Mouse (Mus musculus) liver, adult 2 months (tissue): ENCODE data around the gene Dock3. TPM values are rescaled to one million over a fixed set of nuclear protein-coding genes. Genes with fewer than 3 reads are reported as not detected.

Experiments used
- DNase-seq: peaks from one replicate; pipeline ENCODE4 v3.0.0-alpha.2; 2011; ENCODE audit warnings: low read depth, low spot score; ENCODE audit errors: extremely low read depth
- H3K27ac ChIP-seq: fragments of 200-500 bp; replicated peaks from 2 replicates; pipeline ENCODE4 v1.5.1; 2012; ENCODE audit warnings: low read depth, mild to moderate bottlenecking, control low read depth, inconsistent platforms, low read length; ENCODE audit not compliant: insufficient read depth
- H3K27me3 ChIP-seq: fragments of 200-500 bp; 2 replicates; pipeline ENCODE4 v1.6.1; 2012; ENCODE audit warnings: mild to moderate bottlenecking, moderate library complexity, low read length, inconsistent platforms; ENCODE audit not compliant: control insufficient read depth, insufficient read depth
- H3K36me3 ChIP-seq: fragments of 200-500 bp; 2 replicates; pipeline ENCODE4 v1.6.1; 2012; ENCODE audit warnings: low read length, inconsistent platforms; ENCODE audit not compliant: control insufficient read depth, insufficient read depth
- H3K4me1 ChIP-seq: fragments of 200-500 bp; 2 replicates; pipeline ENCODE4 v1.6.1; 2011; ENCODE audit warnings: low read length; ENCODE audit not compliant: control insufficient read depth, insufficient read depth
- H3K4me3 ChIP-seq: fragments of 200-500 bp; 2 replicates; pipeline ENCODE4 v1.5.1; 2011; ENCODE audit warnings: low read depth, mild to moderate bottlenecking, control low read depth, low read length, moderate library complexity; ENCODE audit not compliant: insufficient read depth
- H3K79me2 ChIP-seq: fragments of 200-500 bp; 2 replicates; pipeline ENCODE4 v1.6.1; 2012; ENCODE audit warnings: inconsistent platforms, mild to moderate bottlenecking, low read length, moderate library complexity; ENCODE audit not compliant: control insufficient read depth, insufficient read depth
- H3K9ac ChIP-seq: fragments of 200-500 bp; 2 replicates; pipeline ENCODE4 v1.6.1; 2012; ENCODE audit warnings: low read depth, mild to moderate bottlenecking, control low read depth, inconsistent platforms, low read length
- CTCF ChIP-seq: fragments of 200-500 bp; IDR thresholded peaks from 2 replicates; pipeline ENCODE4 v1.5.1; 2011; ENCODE audit warnings: low read depth, low read length, control low read depth
- POLR2A ChIP-seq: fragments of 200-500 bp; IDR thresholded peaks from 2 replicates; pipeline ENCODE4 v1.6.1; 2011; ENCODE audit warnings: low read length, control low read depth; ENCODE audit not compliant: insufficient read depth; ENCODE audit errors: extremely low read depth
- WGBS: fragments of 180-500 bp; shearing (Covaris S2); methylation state at CpG from one replicate; pipeline ENCODE4 v1.1.7; 2018; 5-methylcytosine and 5-hydroxymethylcytosine counted together
- polyA plus RNA-seq: library from polyadenylated mRNA; depleted of rRNA; stranded (reverse); fragments of >200 nt; gene quantifications from 2 replicates; pipeline ENCODE4 v1.2.3, GENCODE M21; 2012; rRNA removed
- total RNA-seq: library from RNA; depleted of rRNA; stranded (reverse); fragments of >200 nt; gene quantifications from 2 replicates; pipeline ENCODE4 v1.2.3, GENCODE M21; 2014; rRNA removed

Dock3 gene
- 0.20 TPM in 1 of 2 replicates, not detected in the other for total RNA-seq
- polyA plus RNA-seq: not detected in 2 replicates

- no peak for DNase-seq
- peak within 1 kb of the TSS; percentile 73 for H3K4me3 ChIP-seq
- TF ChIP-seq CTCF: no peak
- TF ChIP-seq POLR2A: no peak
- no peak within 1 kb of the TSS for H3K27ac ChIP-seq
- H3K9ac ChIP-seq: peak within 1 kb of the TSS; percentile 55
- WGBS: 1% methylated on average over 84 of the region's 87 CpGs
- H3K36me3 ChIP-seq: no peaks in the 10 kb centered on the region
- no peaks in the 10 kb centered on the region for H3K4me1 ChIP-seq
- peaks cover 21% of the 10 kb centered on the region for H3K27me3 ChIP-seq
- H3K79me2 ChIP-seq: no peaks in the 10 kb centered on the region
Measured at GRCm38 (mm10) chr9:107231539-107232139, at the start of gene Dock3. Dock3 (minus strand) TSS chr9:107231909.

GRCm38 (mm10) chr9:107280322-107281027 lies 48.8 kb upstream of the Dock3 start:
- H3K4me1 ChIP-seq: peaks cover 2% of the 10 kb centered on the region; the same call in 1 of the 2 replicates
- no peaks in the 10 kb centered on the region for H3K79me2 ChIP-seq
- 50% methylated on average over 13 of the region's 13 CpGs for WGBS
- no peak for DNase-seq
- no peak overlapping the region for H3K4me3 ChIP-seq
- no peaks in the 10 kb centered on the region for H3K27me3 ChIP-seq
- TF ChIP-seq CTCF (no peak), POLR2A (no peak)
- no peak overlapping the region for H3K27ac ChIP-seq
- H3K36me3 ChIP-seq: no peaks in the 10 kb centered on the region
- no peak overlapping the region for H3K9ac ChIP-seq

GRCm38 (mm10) chr9:107279378-107280321 lies 47.9 kb upstream of the Dock3 start:
- Histone ChIP-seq H3K4me3 (no peak overlapping the region), H3K27ac (no peak overlapping the region), H3K4me1 (peaks cover 2% of the 10 kb centered on the region; the same call in 1 of the 2 replicates), H3K9ac (no peak overlapping the region), H3K27me3 (no peaks in the 10 kb centered on the region), H3K36me3 (no peaks in the 10 kb centered on the region), H3K79me2 (no peaks in the 10 kb centered on the region)
- WGBS: 52% methylated on average over 16 of the region's 16 CpGs
- TF ChIP-seq POLR2A (no peak), CTCF (no peak)
- DNase-seq: no peak

- Histone ChIP-seq H3K9ac (no peak overlapping the region), H3K27me3 (no peaks in the 10 kb centered on the region), H3K36me3 (no peaks in the 10 kb centered on the region), H3K4me3 (no peak overlapping the region), H3K79me2 (no peaks in the 10 kb centered on the region), H3K4me1 (peaks cover 2% of the 10 kb centered on the region; the same call in 1 of the 2 replicates), H3K27ac (no peak overlapping the region)
- TF ChIP-seq POLR2A (no peak), CTCF (no peak)
- WGBS: 49% methylated on average over 8 of the region's 8 CpGs
- DNase-seq: no peak
Measured at GRCm38 (mm10) chr9:107278527-107279377, 47.0 kb upstream of the Dock3 start.

- Histone ChIP-seq H3K27me3 (no peaks in the 10 kb centered on the region), H3K4me3 (no peak overlapping the region), H3K79me2 (no peaks in the 10 kb centered on the region), H3K4me1 (peaks cover 2% of the 10 kb centered on the region; the same call in 1 of the 2 replicates), H3K9ac (no peak overlapping the region), H3K36me3 (no peaks in the 10 kb centered on the region), H3K27ac (no peak overlapping the region)
- no peak for DNase-seq
- no peak for TF ChIP-seq POLR2A
- no peak for TF ChIP-seq CTCF
- WGBS: 80% methylated on average over 4 of the region's 4 CpGs
Measured at GRCm38 (mm10) chr9:107278126-107278525, 46.4 kb upstream of the Dock3 start.
